Mouse (Mus musculus): ENCODE data around the gene Pef1. TPM values are rescaled to one million over a fixed set of nuclear protein-coding genes. Genes with fewer than 3 reads are reported as not detected.
A peak's percentile ranks its signal among the peaks of the same experiment; 100 is the strongest.

Gene Pef1
- total RNA-seq (2021) = 10 to 100 TPM; 46.5 to 46.6 TPM
- long read RNA-seq, experiment 1, transcript Pef1-201 (5 exons, 1,551 nt) = major isoform, 43 of 46 reads
- long read RNA-seq, experiment 1, partial matches to known transcripts = 2 of 46 reads
- long read RNA-seq, experiment 1, other reads (novel, unspliced or antisense) = 1 of 46 reads
- long read RNA-seq, experiment 2, transcript Pef1-201 (5 exons, 1,551 nt) = major isoform, 68 of 76 reads
- long read RNA-seq, experiment 2, partial matches to known transcripts = 3 of 76 reads
- long read RNA-seq, experiment 2, other reads (novel, unspliced or antisense) = 5 of 76 reads

GRCm38 (mm10) chr4:130102111-130102651, at the start of gene Pef1:
Gene Pef1 (plus strand): TSS chr4:130102558.
- DNase-seq (ENCODE audit: low spot score in 2 of 2) = no peak

GRCm38 (mm10) chr4:130053111-130053510, 49.2 kb upstream of the Pef1 start:
- no peak for DNase-seq (ENCODE audit: low spot score in 2 of 2)

- peak in 1 of 2 experiments; percentile 46 for DNase-seq (ENCODE audit: low spot score in 2 of 2)
Measured at GRCm38 (mm10) chr4:130054727-130055126, 47.6 kb upstream of the Pef1 start.

GRCm38 (mm10) chr4:130055160-130056010, 47.0 kb upstream of the Pef1 start:
- DNase-seq (ENCODE audit: low spot score in 2 of 2) = no peak

- no peak for DNase-seq (ENCODE audit: low spot score in 2 of 2)
Measured at GRCm38 (mm10) chr4:130056011-130056322, 46.4 kb upstream of the Pef1 start.

- no peak for DNase-seq (ENCODE audit: low spot score in 2 of 2)
Measured at GRCm38 (mm10) chr4:130056471-130056870, 45.9 kb upstream of the Pef1 start.

- DNase-seq (ENCODE audit: low spot score in 2 of 2) = no peak
Measured at GRCm38 (mm10) chr4:130060937-130061336, 41.4 kb upstream of the Pef1 start.

GRCm38 (mm10) chr4:130063191-130063590, 39.2 kb upstream of the Pef1 start:
- DNase-seq (ENCODE audit: low spot score in 2 of 2) = no peak

- DNase-seq (ENCODE audit: low spot score in 2 of 2) = no peak
Measured at GRCm38 (mm10) chr4:130066816-130067215, 35.5 kb upstream of the Pef1 start.

GRCm38 (mm10) chr4:130070523-130070922, 31.8 kb upstream of the Pef1 start:
- no peak for DNase-seq (ENCODE audit: low spot score in 2 of 2)

GRCm38 (mm10) chr4:130071758-130072157, 30.6 kb upstream of the Pef1 start:
- DNase-seq (ENCODE audit: low spot score in 2 of 2) = no peak

- no peak for DNase-seq (ENCODE audit: low spot score in 2 of 2)
Measured at GRCm38 (mm10) chr4:130073367-130073766, 29.0 kb upstream of the Pef1 start.

- DNase-seq (ENCODE audit: low spot score in 2 of 2) = peak in 1 of 2 experiments; percentile 55
Measured at GRCm38 (mm10) chr4:130074761-130075515, 27.4 kb upstream of the Pef1 start.

- DNase-seq (ENCODE audit: low spot score in 2 of 2) = peak in 1 of 2 experiments; percentile 59
Measured at GRCm38 (mm10) chr4:130076856-130077255, 25.5 kb upstream of the Pef1 start.

GRCm38 (mm10) chr4:130078816-130079485, 23.4 kb upstream of the Pef1 start:
- peak; percentile 47 to 53 for DNase-seq (ENCODE audit: low spot score in 2 of 2)

GRCm38 (mm10) chr4:130079521-130079920, 22.8 kb upstream of the Pef1 start:
- no peak for DNase-seq (ENCODE audit: low spot score in 2 of 2)

GRCm38 (mm10) chr4:130081345-130082190, 20.8 kb upstream of the Pef1 start:
- peak; percentile 72 to 85 for DNase-seq (ENCODE audit: low spot score in 2 of 2)

- no peak for DNase-seq (ENCODE audit: low spot score in 2 of 2)
Measured at GRCm38 (mm10) chr4:130082211-130082610, 20.1 kb upstream of the Pef1 start.

GRCm38 (mm10) chr4:130084331-130084945, 17.9 kb upstream of the Pef1 start:
- no peak for DNase-seq (ENCODE audit: low spot score in 2 of 2)
